Mouse (Mus musculus) CD4-positive helper T cell, adult 2 months (primary cell): Measurements from ENCODE around the gene Gpbar1.

Experiments used
- DNase-seq: peaks from one replicate; pipeline ENCODE4 v3.0.0-alpha.2; 2012; ENCODE audit warnings: low read depth, missing footprints, low spot score

Gene Gpbar1

GRCm38 (mm10) chr1:74278538-74278937 lies at the start of gene Gpbar1:
TSS of gene Gpbar1 (plus strand) at chr1:74278550.
- DNase-seq, result no peak

DNA sequence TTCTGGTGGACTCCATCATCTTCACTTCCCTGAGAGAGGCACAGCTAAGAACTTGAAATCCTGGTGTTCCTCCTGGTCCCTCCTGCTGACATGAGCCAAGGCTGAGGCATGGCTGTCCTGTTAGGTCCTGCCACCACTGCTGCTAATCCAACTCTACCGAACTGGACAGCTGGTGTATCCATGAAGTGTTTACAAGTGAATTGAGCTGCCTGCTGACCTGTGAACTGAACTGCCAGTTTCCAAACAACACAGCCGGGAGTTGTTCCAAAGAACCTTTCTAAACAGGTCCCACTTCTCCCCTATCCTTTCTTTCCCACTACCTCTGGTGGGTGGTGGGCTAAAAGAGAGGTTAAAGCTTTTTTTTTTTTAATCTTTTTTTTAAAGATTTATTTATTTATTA lies 48.4 kb upstream of the Gpbar1 start:
- no peak for DNase-seq

DNA sequence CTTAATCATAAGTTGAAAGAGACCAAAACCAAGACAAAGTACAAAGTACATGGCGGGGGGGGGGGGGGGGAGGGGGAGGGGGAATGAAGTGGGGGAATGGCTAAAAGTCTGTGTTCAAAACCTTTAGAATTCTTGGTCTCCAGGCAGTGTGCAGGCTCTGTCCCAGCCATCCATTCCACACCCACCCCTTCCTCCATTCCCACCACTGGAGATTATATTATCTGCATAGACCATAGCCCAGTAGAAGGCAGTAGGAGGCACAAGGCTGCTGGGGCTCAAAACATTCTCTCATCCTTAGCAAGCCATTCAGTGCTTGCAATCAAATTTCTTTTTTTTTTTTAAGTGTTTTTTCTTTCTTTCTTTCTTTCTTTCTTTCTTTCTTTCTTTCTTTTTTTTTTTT lies 47.4 kb upstream of the Gpbar1 start:
- no peak for DNase-seq

- peak; percentile 99 for DNase-seq
Observed at GRCm38 (mm10) chr1:74235938-74236589, 42.3 kb upstream of the Gpbar1 start, which contains the start of gene Arpc2. TSS of gene Arpc2 (plus strand) at chr1:74236084.

DNA sequence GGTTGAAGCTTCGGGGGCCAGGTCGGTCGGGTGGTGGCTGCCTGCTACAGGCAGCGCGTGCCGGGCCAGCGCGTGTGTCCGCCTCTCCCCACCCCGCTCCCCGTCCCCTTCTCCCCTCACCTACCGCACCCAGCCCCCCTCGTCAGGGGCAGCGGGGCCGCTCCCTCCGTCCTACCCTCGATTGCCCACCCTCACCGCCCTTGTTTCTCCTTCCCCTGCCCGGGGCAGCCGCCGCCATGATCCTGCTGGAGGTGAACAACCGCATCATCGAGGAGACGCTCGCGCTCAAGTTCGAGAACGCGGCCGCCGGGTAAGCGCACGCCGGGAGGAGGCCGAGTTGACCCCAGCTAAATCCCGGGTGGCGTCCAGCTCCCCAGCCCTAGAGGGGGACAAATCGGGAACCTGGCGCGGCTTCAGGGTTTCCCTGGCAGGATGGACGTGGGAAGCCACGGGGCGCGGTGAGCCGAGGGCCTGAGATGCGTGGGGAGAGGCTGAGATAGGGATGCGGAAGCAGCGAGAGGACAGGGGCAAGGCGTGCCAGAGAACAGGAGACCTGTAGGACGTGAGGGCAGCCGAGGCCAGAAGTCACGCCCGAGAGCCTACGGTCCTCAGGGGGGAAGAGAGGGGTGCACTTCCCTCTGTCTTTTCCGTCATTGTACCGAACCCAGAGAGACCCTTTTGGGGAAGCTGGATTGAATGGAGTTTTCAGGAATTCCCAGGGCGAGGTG lies 41.6 kb upstream of the Gpbar1 start:
- DNase-seq, result peak; percentile 66

GRCm38 (mm10) chr1:74237671-74238070 lies 40.7 kb upstream of the Gpbar1 start:
- DNase-seq, result peak; percentile 31

DNA sequence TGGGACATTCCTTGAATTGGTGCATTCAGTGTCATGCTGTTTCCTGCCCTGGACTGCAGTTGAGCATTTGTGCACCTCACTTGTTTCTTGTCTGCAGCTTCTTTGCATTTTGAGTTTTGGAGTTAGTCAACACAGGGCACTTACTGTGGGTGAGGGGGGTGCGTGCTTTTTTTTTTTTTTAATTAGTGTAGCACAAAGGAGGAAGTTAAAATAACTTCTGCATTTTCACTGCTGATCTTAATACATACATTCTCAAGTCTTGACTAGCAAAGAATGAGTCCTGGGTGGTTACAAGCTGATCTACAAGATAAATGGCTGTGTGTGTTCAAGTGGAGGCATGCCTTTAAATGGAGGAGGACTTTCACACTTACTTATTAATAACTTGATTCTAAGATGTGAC lies 40.2 kb upstream of the Gpbar1 start:
- peak; percentile 40 for DNase-seq

DNA sequence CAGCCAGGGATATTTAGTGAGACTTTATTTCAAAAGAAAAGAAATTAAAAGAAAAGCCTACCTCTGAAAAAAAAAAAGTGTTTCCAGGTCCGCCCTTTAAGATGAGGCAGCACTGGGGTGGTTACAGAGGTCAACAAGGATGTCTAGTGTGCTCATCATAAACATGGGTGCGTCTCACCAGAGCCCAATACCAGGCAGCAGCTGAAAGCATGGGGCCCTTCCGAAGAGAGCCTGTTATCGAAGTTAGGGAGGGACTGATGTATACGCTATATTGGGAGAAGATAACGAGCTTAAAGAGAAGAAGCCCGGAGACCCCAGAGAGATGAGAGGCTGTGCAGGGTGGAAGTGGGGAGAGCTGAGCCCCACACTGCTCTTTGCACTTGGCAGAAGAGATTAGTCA lies 39.2 kb upstream of the Gpbar1 start:
- peak; percentile 54 for DNase-seq

- peak; percentile 36 for DNase-seq
Observed at GRCm38 (mm10) chr1:74239618-74240017, 38.7 kb upstream of the Gpbar1 start.

GRCm38 (mm10) chr1:74240311-74240710 lies 38.0 kb upstream of the Gpbar1 start:
- DNase-seq, result no peak

DNA sequence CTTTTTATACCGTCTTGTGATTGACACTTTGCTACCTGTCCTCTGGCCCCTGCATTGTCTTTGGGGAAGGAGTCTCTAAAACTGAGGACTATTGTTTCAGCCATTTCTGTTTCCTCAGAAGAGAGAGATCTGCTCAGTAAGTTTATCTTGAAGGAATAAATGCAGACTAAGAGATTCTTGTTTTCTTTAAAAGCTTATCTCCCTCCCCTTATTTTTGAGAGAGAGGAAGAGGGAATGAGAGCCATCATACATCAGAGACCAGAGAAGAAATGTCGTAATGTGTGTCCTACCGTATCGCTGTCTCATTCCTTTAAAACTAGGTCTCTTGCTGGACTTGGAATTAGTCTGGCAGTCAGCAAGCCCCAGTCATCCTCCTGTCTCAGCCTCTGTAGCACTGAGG lies 37.5 kb upstream of the Gpbar1 start:
- DNase-seq, result no peak

DNA sequence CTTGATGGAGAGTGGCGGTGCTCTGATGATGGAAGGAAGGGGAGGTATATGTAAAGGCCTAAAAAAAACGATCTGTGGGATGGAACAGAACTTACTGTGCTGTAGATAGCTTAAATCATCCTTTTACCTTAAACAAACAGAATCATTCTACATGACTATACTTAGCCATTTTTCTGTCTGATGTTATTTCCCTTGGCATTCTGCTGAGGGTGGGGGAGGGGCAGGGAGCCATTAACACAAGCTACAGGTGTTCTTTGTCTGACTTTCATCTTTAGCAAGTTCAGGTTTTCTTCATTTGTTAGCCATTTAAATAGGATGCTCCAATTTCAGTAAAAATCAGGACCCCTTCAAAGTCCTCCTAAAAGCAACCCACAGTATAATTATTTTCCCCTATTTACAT lies 32.8 kb upstream of the Gpbar1 start:
- DNase-seq, result peak; percentile 42

DNA sequence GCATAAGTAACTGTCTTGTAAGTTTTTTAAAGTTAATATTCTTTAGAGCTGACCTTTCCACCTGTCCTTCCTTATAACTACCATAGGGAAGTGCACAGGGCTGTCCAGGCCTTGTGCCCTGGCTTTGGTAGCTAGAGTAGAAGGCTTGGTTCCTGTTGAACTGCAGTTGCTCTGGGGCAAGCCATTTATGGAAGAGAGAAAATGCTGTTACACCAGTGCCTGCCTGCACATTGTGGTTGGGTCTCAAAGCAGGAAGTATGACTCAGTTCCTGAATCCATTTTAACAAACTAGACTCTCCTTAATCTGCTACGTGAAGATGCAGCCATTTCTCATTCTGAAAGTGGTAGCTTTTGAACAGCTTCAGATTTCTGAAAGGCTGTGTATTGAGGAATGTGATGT lies 29.6 kb upstream of the Gpbar1 start:
- peak; percentile 87 for DNase-seq

- no peak for DNase-seq
Observed at GRCm38 (mm10) chr1:74249331-74249980, 28.9 kb upstream of the Gpbar1 start.

DNA sequence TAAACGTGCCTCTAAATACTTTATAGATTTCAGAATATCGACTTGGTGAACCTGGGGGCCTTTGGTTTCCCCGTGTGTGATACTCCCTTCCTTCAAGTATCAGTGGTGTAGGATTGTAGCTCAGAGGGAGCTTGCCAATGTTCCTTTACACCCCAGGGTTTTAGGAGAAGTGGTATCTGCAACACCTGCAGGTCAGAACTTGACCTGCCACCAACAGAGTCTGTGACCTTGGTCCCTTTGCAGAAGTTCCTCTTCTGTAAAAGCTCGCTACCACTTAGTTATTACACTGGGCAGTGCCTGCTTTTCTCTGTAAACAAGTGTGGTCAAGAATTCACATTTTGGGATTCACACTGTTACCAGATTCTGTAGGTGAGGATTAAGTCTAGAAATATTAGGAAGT lies 28.3 kb upstream of the Gpbar1 start:
- DNase-seq, result no peak

DNA sequence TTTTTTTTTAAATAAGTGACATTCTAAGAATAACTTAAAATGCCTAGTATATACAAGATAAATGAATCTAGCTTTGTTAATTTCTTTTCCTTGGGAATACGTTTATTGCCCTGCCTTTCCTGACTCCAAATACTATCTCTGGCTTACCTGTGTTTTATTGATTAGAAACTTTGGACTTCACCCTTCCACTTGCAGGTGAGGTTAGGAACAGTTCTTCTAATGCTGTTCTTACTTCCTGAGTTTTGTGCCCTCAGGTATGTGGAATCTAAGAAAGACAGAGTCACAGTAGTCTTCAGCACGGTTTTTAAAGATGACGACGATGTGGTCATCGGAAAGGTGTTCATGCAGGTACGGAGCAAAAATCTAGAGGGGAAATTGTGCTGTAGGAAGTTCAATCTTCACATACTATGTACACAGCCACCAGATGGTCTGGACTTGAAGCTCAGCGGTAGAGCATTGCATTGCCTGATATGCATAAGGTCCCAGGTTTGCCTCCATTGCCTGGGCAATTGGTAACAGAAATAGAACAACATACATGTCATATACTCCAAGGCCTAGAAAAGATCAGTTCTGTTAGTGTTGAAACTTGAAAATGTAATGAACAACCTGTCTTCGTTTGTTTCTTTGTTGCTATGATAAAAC lies 22.5 kb upstream of the Gpbar1 start:
- no peak for DNase-seq

DNA sequence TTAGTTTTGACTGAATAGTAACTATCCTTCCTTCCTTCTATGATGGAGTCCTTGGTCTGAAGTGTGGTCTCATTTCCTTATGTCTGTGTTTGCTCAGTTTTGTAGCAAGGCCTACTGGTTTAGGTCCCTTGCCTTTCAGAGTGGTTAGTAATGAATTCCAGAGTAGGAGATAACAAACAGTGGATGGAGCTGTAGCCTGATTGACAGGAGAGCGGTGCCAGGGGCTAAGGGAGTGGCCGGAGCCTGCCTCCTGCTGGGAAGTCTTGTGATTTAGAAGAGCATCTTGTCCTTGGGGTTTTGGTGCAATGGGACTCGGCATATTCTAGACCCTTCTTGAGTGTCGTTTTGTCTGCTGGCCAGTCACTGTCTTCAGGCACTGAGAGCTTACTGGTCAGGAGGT lies 21.6 kb upstream of the Gpbar1 start:
- no peak for DNase-seq

DNA sequence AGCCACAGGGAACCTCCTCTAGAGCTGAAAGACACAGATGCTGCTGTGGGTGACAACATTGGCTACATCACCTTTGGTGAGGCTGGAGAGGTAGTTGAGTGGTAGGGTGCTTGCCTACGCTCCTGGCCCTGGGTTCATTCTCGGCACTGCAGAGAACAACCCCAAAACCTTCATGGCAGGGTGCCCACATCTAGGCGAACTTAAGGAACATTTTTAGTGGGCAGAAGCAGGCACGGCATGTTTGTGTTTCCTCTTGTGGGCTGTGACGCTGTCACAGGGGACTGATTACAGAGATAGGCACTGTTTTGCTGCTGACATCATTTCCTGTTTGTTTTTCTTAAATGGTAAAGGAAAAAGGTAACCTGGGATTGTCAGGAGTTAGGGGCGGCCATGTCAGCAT lies 15.8 kb upstream of the Gpbar1 start:
- peak; percentile 90 for DNase-seq

DNA sequence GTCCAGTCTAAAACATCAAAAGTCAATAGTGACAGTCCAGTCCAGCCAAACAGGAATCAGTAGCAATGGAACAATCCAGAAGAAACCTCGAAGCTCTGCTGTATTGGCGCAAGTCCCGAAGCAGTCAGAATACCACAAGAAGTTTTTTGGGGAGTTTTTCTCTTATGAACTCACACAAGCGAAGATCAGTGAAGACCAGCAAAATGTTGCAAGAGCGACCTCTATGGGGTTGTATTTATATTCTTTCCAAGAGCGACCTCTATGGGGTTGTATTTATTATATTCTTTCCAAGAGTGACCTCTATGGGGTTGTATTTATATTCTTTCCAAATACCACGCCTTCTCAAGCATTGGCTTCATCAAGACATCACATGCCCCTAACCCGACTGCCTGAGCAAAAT lies 9.6 kb upstream of the Gpbar1 start:
- DNase-seq, result peak; percentile 32

DNA sequence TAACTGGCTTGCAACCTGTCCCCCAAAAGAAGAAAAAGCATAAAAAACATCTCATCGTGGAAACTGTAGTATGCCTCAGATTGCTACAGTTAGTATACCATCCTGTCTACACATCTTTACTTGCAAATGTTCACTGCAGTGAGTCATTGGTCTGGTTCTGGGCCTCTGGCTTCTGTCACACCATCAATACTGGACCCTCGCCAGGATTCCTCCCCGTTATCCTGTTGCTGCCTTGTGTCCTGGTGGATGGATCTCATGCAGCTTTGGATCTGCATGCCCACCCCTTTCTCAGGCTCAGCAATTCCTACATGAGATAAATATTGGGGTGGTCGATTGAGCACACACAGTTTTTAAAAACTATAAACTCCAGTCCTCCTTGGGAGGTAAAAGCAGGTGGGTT lies 6.7 kb upstream of the Gpbar1 start:
- no peak for DNase-seq

GRCm38 (mm10) chr1:74275015-74275414 lies 3.3 kb upstream of the Gpbar1 start:
- DNase-seq, result no peak

DNA sequence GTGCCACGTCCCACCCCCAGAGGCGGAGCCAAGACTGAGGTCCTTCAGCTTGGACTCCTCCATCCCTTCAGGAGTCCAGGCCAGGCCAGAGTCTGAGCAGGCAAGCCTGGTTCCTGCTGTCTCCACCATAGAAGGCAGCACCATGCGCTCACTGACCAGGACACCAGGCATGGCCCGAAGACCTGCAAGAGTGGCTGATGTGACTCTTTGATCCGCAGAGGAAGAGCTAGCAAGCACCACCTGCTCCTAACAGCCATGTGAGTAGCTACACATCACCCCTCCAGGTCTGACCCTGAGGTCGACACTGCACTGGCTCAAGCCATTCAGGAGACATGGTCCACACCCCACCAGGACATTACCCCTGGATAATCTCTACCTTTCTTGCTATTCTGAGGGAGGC lies 1.3 kb upstream of the Gpbar1 start:
- no peak for DNase-seq
